Mouse (Mus musculus): Measurements from ENCODE around the gene Tspan10. TPM values are rescaled to one million over a fixed set of nuclear protein-coding genes. Genes with fewer than 3 reads are reported as not detected.

The Tspan10 gene
- total and polyA plus RNA-seq, 3 experiments: 0.29 to 0.65 TPM; not detected in 1

DNA sequence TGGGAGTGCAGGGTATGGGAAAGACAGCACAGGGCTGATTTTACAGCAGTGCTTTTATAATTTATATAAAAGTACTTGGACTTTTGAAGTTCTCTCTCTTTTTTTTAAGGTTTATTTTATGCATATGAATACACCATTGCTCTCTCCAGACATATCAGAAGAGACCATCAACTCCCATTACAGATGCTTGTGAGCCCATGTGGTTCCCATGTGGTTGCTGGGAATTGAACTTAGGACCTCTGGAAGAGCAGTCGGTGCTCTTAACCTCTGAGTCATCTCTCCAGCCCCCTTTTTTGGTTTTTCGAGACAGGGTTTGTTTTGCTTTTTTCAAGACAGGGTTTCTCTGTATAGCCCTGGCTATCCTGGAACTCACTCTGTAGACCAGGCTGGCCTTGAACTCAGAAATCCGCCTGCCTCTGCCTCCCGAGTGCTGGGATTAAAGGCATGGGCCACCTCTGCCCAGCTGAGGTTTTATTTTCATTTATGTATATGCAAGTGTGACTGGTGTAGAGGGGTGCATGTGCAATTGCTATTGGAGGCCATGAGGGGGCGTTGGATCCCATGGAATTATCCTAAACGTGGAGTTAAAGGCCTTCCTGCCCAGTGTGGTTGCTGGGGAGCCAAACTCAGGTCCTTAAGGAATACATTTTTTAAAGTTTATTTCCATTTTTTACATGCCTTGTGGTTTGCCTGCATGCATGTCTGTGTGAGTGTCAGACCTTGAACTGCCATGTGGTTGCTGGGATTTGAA is 16.6 kb downstream of the Tspan10 start:
- peaks cover 0 to 14% of the 10 kb centered on the region in 2 experiments; a peak in 2 of 4 replicates for H3K4me1 ChIP-seq (ENCODE audit: control insufficient read depth in 1 of 2, insufficient read depth in 2 of 2, low read length in 2 of 2)
- no peaks in the 10 kb centered on the region for H3K9me3 ChIP-seq (replicated peaks; ENCODE audit: insufficient read depth, low read length)
- H3K79me2 ChIP-seq (ENCODE audit: control insufficient read depth, insufficient read depth, low read length, poor library complexity): peaks cover 37% of the 10 kb centered on the region
- H3K27me3 ChIP-seq (ENCODE audit: control insufficient read depth in 1 of 2, insufficient read depth in 2 of 2, low read length in 2 of 2): no peaks in the 10 kb centered on the region
- peak overlapping the region; percentile 84 to 86 for H3K4me3 ChIP-seq (ENCODE audit: control insufficient read depth in 1 of 2, insufficient read depth in 1 of 2, low read depth in 2 of 2, low read length in 2 of 2)
- peak overlapping the region; percentile 67 for H3K27ac ChIP-seq (ENCODE audit: control insufficient read depth, low read depth, low read length)
- peak; percentile 77 for DNase-seq (ENCODE audit: low read depth, low spot score)
- TF ChIP-seq MXI1 (IDR thresholded peaks at IDR 0.05; ENCODE audit: low read depth, low read length): peak; percentile 59
- TF ChIP-seq RAD21 (IDR thresholded peaks at IDR 0.05; ENCODE audit: low read depth, low read length): peak; percentile 31
- no peak for TF ChIP-seq ETS1 (IDR thresholded peaks at IDR 0.05; ENCODE audit: low read depth, low read length)
- no peak for TF ChIP-seq E2F4 (IDR thresholded peaks at IDR 0.05; ENCODE audit: borderline replicate concordance, low read depth, low read length)
- TF ChIP-seq MYB (IDR thresholded peaks at IDR 0.05; ENCODE audit: low read depth, low read length): no peak
- peak; percentile 71; the same call in 1 of the 2 replicates for TF ChIP-seq MYC (IDR thresholded peaks at IDR 0.05; ENCODE audit: low read depth, low read length)
- 0 out of 2 replicates have a peak, but pooled peaks have one; percentile 7 for TF ChIP-seq ELF1 (IDR thresholded peaks at IDR 0.05; ENCODE audit: low read depth, low read length)
- peak; percentile 56 to 76 (median 65) for TF ChIP-seq CTCF (IDR thresholded peaks at IDR 0.05 in 2 of 3, conservative IDR thresholded peaks at IDR 0.05 in 1 of 3; ENCODE audit: control insufficient read depth in 1 of 3, insufficient read depth in 1 of 3, low read depth in 2 of 3, low read length in 3 of 3, poor library complexity in 1 of 3, severe bottlenecking in 1 of 3)
- TF ChIP-seq TBP (IDR thresholded peaks at IDR 0.05; ENCODE audit: low read depth, low read length): 0 out of 2 replicates have a peak, but pooled peaks have one; percentile 37
- TF ChIP-seq ZC3H11A (IDR thresholded peaks at IDR 0.05; ENCODE audit: low read depth, low read length): peak; percentile 40
- TF ChIP-seq SMC3 (IDR thresholded peaks at IDR 0.05; ENCODE audit: low read depth, low read length): peak; percentile 27; the same call in 1 of the 2 replicates
- TF ChIP-seq MEF2A (IDR thresholded peaks at IDR 0.05; ENCODE audit: extremely low read depth, insufficient replicate concordance, low read depth, low read length, poor library complexity, severe bottlenecking): no peak
- no peak for TF ChIP-seq NRF1 (IDR thresholded peaks at IDR 0.05; ENCODE audit: insufficient read depth, low read depth, low read length, poor library complexity, severe bottlenecking)
- TF ChIP-seq SIN3A (IDR thresholded peaks at IDR 0.05; ENCODE audit: low read length): peak; percentile 11; the same call in 1 of the 2 replicates
- peak overlapping the region; percentile 93 for H3K9ac ChIP-seq (ENCODE audit: control insufficient read depth, low read depth, low read length, poor library complexity, severe bottlenecking)
- peaks cover 3 to 10% of the 10 kb centered on the region in 2 experiments; a peak in 3 of 4 replicates for H3K36me3 ChIP-seq (ENCODE audit: control insufficient read depth in 1 of 2, insufficient read depth in 2 of 2, low read length in 2 of 2)

DNA sequence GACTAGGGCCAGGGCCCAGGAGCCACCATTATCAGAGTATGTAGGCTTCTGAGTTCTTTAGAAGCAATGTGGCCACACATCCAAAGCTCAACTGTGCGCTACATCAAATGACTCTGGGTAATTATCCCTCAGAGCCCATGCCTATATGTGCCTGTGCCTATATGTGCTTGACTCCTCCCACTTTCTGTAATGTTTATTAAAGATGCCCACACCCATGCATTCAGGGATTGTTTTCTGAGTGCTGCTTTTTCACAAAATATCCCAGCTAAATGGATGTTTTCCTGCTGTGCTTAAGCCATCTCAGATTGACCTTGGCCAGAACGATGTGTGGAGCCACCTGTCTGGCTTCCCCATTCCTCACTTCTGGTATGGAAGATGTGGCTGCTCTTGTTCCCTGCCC is 21.1 kb downstream of the Tspan10 start:
- no peak overlapping the region for H3K27ac ChIP-seq (ENCODE audit: control insufficient read depth, low read depth, low read length)
- no peak for DNase-seq (ENCODE audit: low read depth, low spot score)
- H3K4me1 ChIP-seq (ENCODE audit: control insufficient read depth in 1 of 2, insufficient read depth in 2 of 2, low read length in 2 of 2): peaks cover 5 to 22% of the 10 kb centered on the region in 2 experiments
- H3K4me3 ChIP-seq (ENCODE audit: control insufficient read depth in 1 of 2, insufficient read depth in 1 of 2, low read depth in 2 of 2, low read length in 2 of 2): no peak overlapping the region
- TF ChIP-seq EP300 (IDR thresholded peaks at IDR 0.05; ENCODE audit: low read depth in 1 of 2, low read length in 2 of 2) (no peak), POLR2AphosphoS2 (IDR thresholded peaks at IDR 0.05; ENCODE audit: low read length) (peak; percentile 88), ZC3H11A (IDR thresholded peaks at IDR 0.05; ENCODE audit: low read depth, low read length) (no peak), CHD2 (IDR thresholded peaks at IDR 0.05; ENCODE audit: low read length) (no peak), RCOR1 (IDR thresholded peaks at IDR 0.05; ENCODE audit: low read depth, low read length) (no peak), TBP (IDR thresholded peaks at IDR 0.05; ENCODE audit: low read depth, low read length) (no peak), MYB (IDR thresholded peaks at IDR 0.05; ENCODE audit: low read depth, low read length) (no peak), NRF1 (IDR thresholded peaks at IDR 0.05; ENCODE audit: insufficient read depth, low read depth, low read length, poor library complexity, severe bottlenecking) (no peak), SMC3 (IDR thresholded peaks at IDR 0.05; ENCODE audit: low read depth, low read length) (no peak), MXI1 (IDR thresholded peaks at IDR 0.05; ENCODE audit: low read depth, low read length) (no peak), UBTF (IDR thresholded peaks at IDR 0.05; ENCODE audit: borderline replicate concordance, insufficient read depth, low read depth, low read length) (no peak), ETS1 (IDR thresholded peaks at IDR 0.05; ENCODE audit: low read depth, low read length) (no peak), CHD1 (IDR thresholded peaks at IDR 0.05; ENCODE audit: low read depth, low read length) (no peak), POLR2AphosphoS5 (IDR thresholded peaks at IDR 0.05; ENCODE audit: borderline replicate concordance, low read depth, low read length) (no peak), ZNF384 (IDR thresholded peaks at IDR 0.05; ENCODE audit: low read depth, low read length) (no peak), USF2 (IDR thresholded peaks at IDR 0.05; ENCODE audit: borderline replicate concordance in 1 of 2, insufficient read depth in 1 of 2, low read depth in 1 of 2, low read length in 2 of 2) (no peak), HCFC1 (IDR thresholded peaks at IDR 0.05; ENCODE audit: low read depth, low read length) (no peak), ZMIZ1 (IDR thresholded peaks at IDR 0.05; ENCODE audit: low read depth, low read length) (peak; percentile 55; the same call in 1 of the 2 replicates), POLR2A (IDR thresholded peaks at IDR 0.05; ENCODE audit: control insufficient read depth in 1 of 2, insufficient read depth in 1 of 2, low read depth in 1 of 2, low read length in 2 of 2, poor library complexity in 1 of 2) (peak in 1 of 2 experiments; percentile 53; a peak in 2 of 4 replicates)
- no peaks in the 10 kb centered on the region for H3K27me3 ChIP-seq (ENCODE audit: control insufficient read depth in 1 of 2, insufficient read depth in 2 of 2, low read length in 2 of 2)
- peaks cover 3 to 17% of the 10 kb centered on the region in 2 experiments; a peak in 3 of 4 replicates for H3K36me3 ChIP-seq (ENCODE audit: control insufficient read depth in 1 of 2, insufficient read depth in 2 of 2, low read length in 2 of 2)
- H3K9ac ChIP-seq (ENCODE audit: control insufficient read depth, low read depth, low read length, poor library complexity, severe bottlenecking): no peak overlapping the region
- H3K79me2 ChIP-seq (ENCODE audit: control insufficient read depth, insufficient read depth, low read length, poor library complexity): peaks cover 37% of the 10 kb centered on the region
- no peaks in the 10 kb centered on the region for H3K9me3 ChIP-seq (replicated peaks; ENCODE audit: insufficient read depth, low read length)

Measured in MEL (cell line).